Mouse (Mus musculus) WW6 (cell line): ENCODE data around the gene Bcl9.

Experiments used
- DNase-seq: peaks from one replicate; pipeline ENCODE4 v3.0.0-alpha.2; 2013; ENCODE audit warnings: low read depth, low spot score

Gene Bcl9

DNA sequence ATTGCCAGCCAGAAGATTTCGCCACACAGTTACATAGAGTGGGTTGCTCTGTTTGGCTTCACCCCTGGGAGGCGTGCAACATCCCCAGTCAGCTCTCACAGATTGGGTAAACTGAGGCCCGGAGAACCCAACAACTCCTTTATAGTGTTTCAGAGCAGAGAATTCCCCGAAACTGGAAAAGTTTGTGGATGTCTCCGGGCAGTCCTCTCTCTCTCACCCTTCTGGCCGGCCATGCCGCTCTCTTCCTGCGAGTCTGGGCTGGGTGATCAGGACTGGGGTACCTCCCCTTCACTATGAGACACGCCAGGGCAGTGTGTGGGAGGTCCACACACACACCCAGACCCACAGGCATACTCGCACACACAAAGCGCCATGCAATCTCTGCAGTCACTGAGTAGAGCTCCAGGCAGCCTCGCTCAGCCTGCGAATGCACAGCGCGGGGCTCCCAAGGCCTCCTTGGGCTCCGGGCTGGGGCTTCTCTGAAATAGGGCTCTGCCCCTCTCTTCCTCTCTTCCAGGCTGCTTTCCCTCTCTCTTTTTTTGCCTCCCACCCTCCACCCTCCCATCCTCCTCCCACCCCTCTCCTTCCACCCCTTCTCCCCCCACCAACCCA lies 670 bp downstream of the Bcl9 start:
- no peak for DNase-seq

- DNase-seq = no peak
Observed at GRCm38 (mm10) chr3:97294334-97294733, 3.4 kb downstream of the Bcl9 start.

- DNase-seq = no peak
Observed at GRCm38 (mm10) chr3:97284878-97285277, 12.8 kb downstream of the Bcl9 start.

DNA sequence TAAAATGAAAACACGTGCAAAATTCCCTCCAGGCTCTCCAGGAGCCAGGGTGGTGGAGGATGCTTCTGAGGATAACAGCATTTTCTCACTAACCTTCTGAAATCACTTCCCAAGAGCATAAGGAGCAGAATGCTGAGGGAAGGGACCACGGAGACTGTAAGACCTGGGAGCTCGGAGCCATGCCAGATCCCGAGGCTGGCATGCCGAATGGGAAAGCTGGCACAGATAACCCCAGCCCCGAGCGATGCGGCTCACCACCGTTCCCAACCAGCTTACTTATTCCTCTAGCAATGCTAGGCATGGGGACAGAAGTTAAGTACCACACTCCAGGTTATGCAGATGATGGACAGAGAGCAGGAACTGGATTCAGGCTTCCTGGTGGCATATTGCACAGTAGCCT lies 13.7 kb downstream of the Bcl9 start:
- DNase-seq = no peak

GRCm38 (mm10) chr3:97281426-97281825 lies 16.3 kb downstream of the Bcl9 start:
- no peak for DNase-seq

- DNase-seq = no peak
Observed at GRCm38 (mm10) chr3:97275708-97276107, 22.0 kb downstream of the Bcl9 start.

DNA sequence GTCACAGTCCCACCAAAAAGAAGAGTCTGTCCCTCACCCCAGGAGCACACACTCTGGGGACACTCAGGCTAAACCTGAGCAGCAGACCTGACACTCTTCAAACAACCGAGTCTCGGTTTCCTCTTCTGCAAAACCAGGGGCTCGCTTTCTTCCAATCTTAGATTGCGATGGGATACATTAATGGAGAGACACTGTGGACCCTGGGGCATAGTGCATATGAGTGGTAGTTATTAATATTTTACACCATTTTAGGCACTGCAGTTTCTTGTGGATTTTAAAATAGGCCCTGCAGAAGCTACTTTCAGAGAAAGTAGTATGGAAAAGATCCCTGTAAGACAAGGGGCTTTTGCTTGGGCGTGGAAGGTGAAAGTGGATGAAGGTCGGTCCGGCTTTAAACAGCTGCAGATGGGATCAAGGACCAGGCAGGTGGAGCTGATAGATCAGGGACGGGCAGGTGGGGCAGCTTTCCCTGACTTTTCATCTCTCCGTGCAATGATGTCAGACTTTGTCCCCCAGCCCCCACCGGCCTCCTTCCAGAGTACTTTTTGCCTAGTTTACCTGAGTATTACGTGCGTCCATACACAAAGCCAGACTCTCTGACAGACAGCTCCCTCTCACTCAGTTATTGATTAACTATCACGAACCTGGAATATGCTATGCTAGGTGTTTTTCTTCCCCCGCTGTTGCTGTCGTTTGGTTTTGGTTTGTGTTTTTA lies 23.0 kb downstream of the Bcl9 start:
- DNase-seq = no peak

GRCm38 (mm10) chr3:97273876-97274275 lies 23.8 kb downstream of the Bcl9 start:
- no peak for DNase-seq

DNA sequence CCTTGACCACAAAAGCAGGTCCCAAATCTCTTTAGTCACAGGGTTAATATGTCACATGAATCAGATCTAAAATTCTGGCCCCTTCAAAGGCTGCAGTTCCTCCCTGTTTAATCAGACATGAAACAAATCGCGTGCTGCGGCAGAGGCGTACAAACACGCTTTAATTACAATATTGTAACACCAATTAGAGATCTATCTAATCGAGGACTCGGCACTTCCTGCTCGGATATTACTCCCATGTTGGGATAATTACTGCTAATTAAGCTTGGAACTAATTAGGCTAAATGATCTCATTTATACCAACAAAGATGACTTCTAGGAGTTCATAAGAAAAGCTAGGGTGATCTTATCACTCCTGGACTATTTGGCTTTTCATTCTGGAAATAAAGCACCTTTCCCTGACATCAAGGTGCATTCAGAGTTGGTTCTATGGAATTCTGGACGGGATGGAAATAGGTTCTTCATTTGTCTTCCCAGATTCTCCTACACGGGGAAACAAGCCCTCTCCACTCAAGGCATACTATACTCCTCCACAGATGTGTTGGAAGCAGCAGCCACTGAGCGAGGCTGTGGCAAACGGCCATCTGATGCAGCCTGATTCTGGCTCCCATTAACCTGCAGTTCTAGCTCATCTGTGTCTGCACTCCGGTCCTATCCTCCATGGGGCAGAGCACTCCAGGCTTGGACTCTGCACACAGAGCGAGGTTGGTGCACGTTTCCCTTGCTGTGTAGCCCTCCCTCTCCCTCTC lies 31.9 kb downstream of the Bcl9 start:
- no peak for DNase-seq

- DNase-seq = no peak
Observed at GRCm38 (mm10) chr3:97262235-97262634, 35.5 kb downstream of the Bcl9 start.

GRCm38 (mm10) chr3:97255706-97256339 lies 41.9 kb downstream of the Bcl9 start:
- DNase-seq = no peak

DNA sequence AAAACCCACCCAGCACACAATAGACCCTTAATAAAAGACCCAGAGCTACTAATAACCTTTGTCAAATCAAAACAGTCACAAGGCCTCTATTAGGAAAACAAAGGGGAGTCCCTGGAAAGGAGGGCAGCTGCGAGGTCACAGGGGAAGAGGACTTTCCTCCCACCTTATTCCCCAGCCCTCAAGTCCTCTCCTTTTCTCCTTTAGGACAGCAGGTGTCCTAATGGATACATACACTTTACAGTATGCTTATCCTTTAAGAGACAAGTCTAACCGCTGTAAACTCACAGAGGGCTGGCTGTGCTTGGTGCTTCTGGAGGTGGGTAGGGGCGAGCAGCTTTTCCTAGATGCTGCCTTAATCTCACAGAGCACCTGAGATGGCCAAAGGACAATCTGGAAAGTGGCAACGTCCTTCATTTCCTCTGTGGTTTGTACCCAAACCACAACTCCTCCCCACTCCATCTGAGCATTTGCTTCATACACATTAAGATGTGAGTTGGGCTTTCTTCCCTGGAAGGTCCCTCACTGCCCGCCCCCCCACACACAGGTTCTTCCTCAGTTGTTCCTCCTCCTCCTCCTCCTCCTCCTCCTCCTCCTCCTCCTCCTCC lies 42.8 kb downstream of the Bcl9 start:
- DNase-seq = no peak

DNA sequence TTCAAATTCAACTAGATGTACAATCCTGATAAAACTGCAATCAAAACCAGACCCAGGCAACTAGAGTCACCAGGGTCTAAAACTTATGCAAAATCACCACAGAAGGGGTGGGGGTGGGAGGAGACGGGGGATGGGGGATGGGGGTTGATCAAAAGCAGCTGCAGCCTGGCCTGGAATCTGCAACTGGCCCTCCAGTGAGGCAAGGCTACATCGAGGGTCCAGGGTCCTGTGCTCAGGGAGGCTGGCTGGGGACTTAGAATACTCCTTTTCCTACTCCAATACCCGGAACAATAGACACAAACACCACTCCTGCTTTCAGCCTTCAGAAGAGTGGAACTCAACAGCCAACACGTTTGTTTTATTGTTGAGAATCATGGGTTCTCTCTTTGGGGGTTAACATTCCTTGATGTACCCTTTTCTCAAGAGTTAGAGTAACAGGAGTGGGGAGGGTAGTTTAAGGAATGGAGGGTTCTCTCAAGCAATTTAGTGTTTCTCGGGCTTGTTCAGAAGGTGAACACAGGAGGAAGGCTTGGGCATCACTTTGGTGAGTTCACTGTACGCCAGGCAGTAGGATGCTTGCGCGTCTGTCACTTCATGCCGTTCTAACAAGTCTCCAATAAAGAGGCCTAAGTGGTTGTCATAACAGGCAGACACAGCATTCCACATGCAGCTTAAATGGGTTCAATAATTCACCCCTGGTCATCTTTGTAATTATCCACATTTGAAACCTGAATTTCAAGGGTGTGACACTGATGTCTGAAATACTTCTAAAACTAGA lies 43.7 kb downstream of the Bcl9 start:
- DNase-seq = no peak

DNA sequence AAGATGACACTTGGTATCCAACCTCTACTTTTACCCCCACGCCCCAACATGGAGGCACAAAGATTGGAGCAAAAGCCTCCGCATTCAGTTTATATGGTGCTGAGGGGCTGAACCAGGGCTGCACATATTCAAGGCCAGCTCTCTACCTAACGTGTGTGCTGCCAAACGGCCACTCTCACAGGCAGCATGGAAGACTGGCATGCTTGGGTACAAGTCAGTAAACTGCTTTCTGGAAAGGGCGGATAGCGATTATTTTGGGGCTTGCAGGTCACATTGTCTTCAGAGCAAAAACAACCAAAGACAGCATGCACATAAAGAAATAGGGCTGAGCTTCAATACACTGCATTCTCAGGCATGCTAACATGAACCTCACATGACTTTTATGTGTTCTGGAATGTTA lies 44.8 kb downstream of the Bcl9 start:
- no peak for DNase-seq

DNA sequence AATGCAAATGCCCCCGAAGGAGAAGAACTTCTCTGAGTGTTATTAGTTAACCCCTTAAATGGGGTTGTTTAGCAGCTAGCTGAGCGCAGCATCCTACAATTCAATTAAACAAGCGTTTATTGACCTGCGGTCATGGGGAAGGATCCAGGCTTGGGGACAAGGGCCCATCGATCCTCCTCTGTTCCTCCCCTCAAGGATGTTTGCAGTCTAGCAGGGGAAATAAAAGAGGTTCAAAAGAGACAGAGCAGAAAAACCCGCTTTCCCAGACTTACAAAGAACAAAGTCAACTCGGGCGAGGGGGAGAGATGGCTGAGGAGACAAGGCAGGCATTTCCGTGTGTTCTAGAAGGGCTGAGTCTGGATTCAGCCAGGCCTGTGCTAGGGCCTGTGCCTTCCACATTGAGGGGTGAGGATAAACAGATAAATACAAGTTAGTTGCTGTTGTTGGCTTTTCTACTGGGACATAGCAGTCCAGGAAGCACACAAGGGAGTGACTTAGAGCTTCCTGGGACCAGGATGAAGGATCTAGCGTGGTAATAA lies 55.0 kb downstream of the Bcl9 start:
- no peak for DNase-seq

GRCm38 (mm10) chr3:97241826-97242225 lies 55.9 kb downstream of the Bcl9 start:
- no peak for DNase-seq

- DNase-seq = no peak
Observed at GRCm38 (mm10) chr3:97239793-97240192, 57.9 kb downstream of the Bcl9 start.

DNA sequence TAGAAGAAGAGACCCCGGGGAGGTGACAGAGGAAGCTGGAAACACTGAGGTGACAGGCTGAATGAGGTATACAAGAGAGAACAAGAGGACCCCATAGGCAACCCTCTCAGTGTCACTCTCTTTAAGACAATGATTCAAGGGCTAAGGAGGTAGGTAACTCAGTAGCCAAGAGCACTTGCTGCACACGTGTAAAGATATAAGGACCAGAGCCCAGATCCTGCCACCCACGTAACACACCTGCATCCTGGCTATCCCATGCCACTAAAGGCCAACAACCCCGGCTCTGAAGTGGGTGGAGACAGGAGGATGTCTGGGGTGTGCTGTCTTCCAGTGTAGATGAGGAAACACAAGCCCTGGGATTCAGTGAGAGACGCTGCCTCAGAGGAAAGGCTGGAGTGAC lies 58.4 kb downstream of the Bcl9 start:
- no peak for DNase-seq

GRCm38 (mm10) chr3:97238521-97238920 lies 59.2 kb downstream of the Bcl9 start:
- no peak for DNase-seq

GRCm38 (mm10) chr3:97237403-97237802 lies 60.3 kb downstream of the Bcl9 start:
- DNase-seq = no peak

- DNase-seq = no peak
Observed at GRCm38 (mm10) chr3:97234797-97235196, 62.9 kb downstream of the Bcl9 start.
